Mouse (Mus musculus) thymus, postnatal 0 days (tissue): ENCODE data around the gene Arl10. TPM values are rescaled to one million over a fixed set of nuclear protein-coding genes. Genes with fewer than 3 reads are reported as not detected.

Experiments used
- DNase-seq: peaks from one replicate; pipeline ENCODE4 v3.0.0-alpha.2; 2015; ENCODE audit warnings: low spot score
- polyA plus RNA-seq: library from polyadenylated mRNA; unstranded; fragments of >200 nt; fragmentation: Nextera tagmentation; extraction: Ambion mirVana; gene quantifications from 2 replicates; pipeline ENCODE4 v1.2.1, GENCODE M21; 2015

The Arl10 gene
- 7.0 and 8.3 TPM in 2 replicates for polyA plus RNA-seq

GRCm38 (mm10) chr13:54574854-54575481 is at the start of gene Arl10:
TSS of gene Arl10 (plus strand) at chr13:54575015.
- peak; percentile 39 for DNase-seq

- no peak for DNase-seq
Measured at GRCm38 (mm10) chr13:54527140-54527539, 47.7 kb upstream of the Arl10 start.

GRCm38 (mm10) chr13:54532134-54532533 is 42.7 kb upstream of the Arl10 start:
- DNase-seq: no peak

- DNase-seq: no peak
Measured at GRCm38 (mm10) chr13:54548036-54548435, 26.8 kb upstream of the Arl10 start.

- DNase-seq: no peak
Measured at GRCm38 (mm10) chr13:54556176-54556575, 18.6 kb upstream of the Arl10 start.

- DNase-seq: no peak
Measured at GRCm38 (mm10) chr13:54556796-54557195, 18.0 kb upstream of the Arl10 start.

- no peak for DNase-seq
Measured at GRCm38 (mm10) chr13:54557652-54558051, 17.2 kb upstream of the Arl10 start.

- DNase-seq: no peak
Measured at GRCm38 (mm10) chr13:54559656-54560055, 15.2 kb upstream of the Arl10 start.

- DNase-seq: no peak
Measured at GRCm38 (mm10) chr13:54560608-54561007, 14.2 kb upstream of the Arl10 start.

- no peak for DNase-seq
Measured at GRCm38 (mm10) chr13:54562562-54562961, 12.3 kb upstream of the Arl10 start.

GRCm38 (mm10) chr13:54564232-54565200 is 10.3 kb upstream of the Arl10 start:
- no peak for DNase-seq

- peak; percentile 96 for DNase-seq
Measured at GRCm38 (mm10) chr13:54565201-54565581, 9.6 kb upstream of the Arl10 start, which contains the start of gene 4833439L19Rik. TSS of gene 4833439L19Rik (minus strand) at chr13:54565435.

- DNase-seq: no peak
Measured at GRCm38 (mm10) chr13:54565594-54566345, 9.0 kb upstream of the Arl10 start.

- DNase-seq: no peak
Measured at GRCm38 (mm10) chr13:54568380-54568779, 6.4 kb upstream of the Arl10 start.

- DNase-seq: no peak
Measured at GRCm38 (mm10) chr13:54569282-54569681, 5.5 kb upstream of the Arl10 start.

- no peak for DNase-seq
Measured at GRCm38 (mm10) chr13:54570736-54571135, 4.1 kb upstream of the Arl10 start.

- DNase-seq: no peak
Measured at GRCm38 (mm10) chr13:54571637-54572036, 3.2 kb upstream of the Arl10 start.

- no peak for DNase-seq
Measured at GRCm38 (mm10) chr13:54572621-54573020, 2.2 kb upstream of the Arl10 start.

GRCm38 (mm10) chr13:54575489-54575888 is 674 bp downstream of the Arl10 start:
- peak; percentile 4 for DNase-seq

- DNase-seq: no peak
Measured at GRCm38 (mm10) chr13:54577652-54578507, 3.1 kb downstream of the Arl10 start.

GRCm38 (mm10) chr13:54581385-54581784 is 6.6 kb downstream of the Arl10 start:
- no peak for DNase-seq
